Mouse (Mus musculus) liver, embryonic 14.5 days (tissue): Measurements from ENCODE around the gene Ccdc28b. TPM values are rescaled to one million over a fixed set of nuclear protein-coding genes. Genes with fewer than 3 reads are reported as not detected.

Experiments used
- ATAC-seq: fragments of 200-750 bp; cut with Nextera tagmentation; 2 replicates; pipeline ENCODE4 v1.8.0; 2017; ENCODE audit warnings: moderate number of reproducible peaks, mild to moderate bottlenecking, moderate library complexity; ENCODE audit not compliant: insufficient read depth
- DNase-seq, 3 experiments: peaks; one replicate each; pipeline ENCODE4 v3.0.0-alpha.2; 2012 to 2013; ENCODE audit warnings: low read depth in 3 of 3, low spot score in 3 of 3
- H3K27ac ChIP-seq: fragments of 300-500 bp; sonication (generic); 2 replicates; pipeline ENCODE4 v1.5.1; 2014; ENCODE audit warnings: moderate library complexity, mild to moderate bottlenecking, control low read depth, inconsistent platforms
- H3K27me3 ChIP-seq: fragments of 300-500 bp; sonication (generic); 2 replicates; pipeline ENCODE4 v1.6.1; 2014; ENCODE audit warnings: mild to moderate bottlenecking, low read length, moderate library complexity; ENCODE audit not compliant: control insufficient read depth, insufficient read depth
- H3K36me3 ChIP-seq: fragments of 300-500 bp; sonication (generic); replicated peaks from 2 replicates; pipeline ENCODE4 v1.6.1; 2014; ENCODE audit warnings: low read depth; ENCODE audit not compliant: control insufficient read depth, insufficient read depth
- H3K4me1 ChIP-seq, 2 experiments: fragments of 200-500 bp in 1 of 2; fragments of 300-500 bp in 1 of 2; sonication (generic) in 1 of 2; replicated peaks; 2 replicates each; pipeline ENCODE4 v1.6.1; 2012 to 2014; ENCODE audit warnings: antibody characterized with exemption in 1 of 2, inconsistent platforms in 1 of 2, low read length in 1 of 2; ENCODE audit not compliant: control insufficient read depth in 2 of 2, insufficient read depth in 2 of 2
- H3K4me2 ChIP-seq: fragments of 300-500 bp; sonication (generic); 2 replicates; pipeline ENCODE4 v1.6.1; 2014; ENCODE audit warnings: low read depth, mild to moderate bottlenecking, control low read depth, moderate library complexity
- H3K4me3 ChIP-seq, 2 experiments: fragments of 200-500 bp in 1 of 2; fragments of 300-500 bp in 1 of 2; sonication (generic) in 1 of 2; 2 replicates each; pipeline ENCODE4 v1.5.1; 2012 to 2014; ENCODE audit warnings: low read depth in 2 of 2, low read length in 2 of 2, mild to moderate bottlenecking in 2 of 2, control low read depth in 1 of 2, inconsistent platforms in 1 of 2, moderate library complexity in 1 of 2; ENCODE audit not compliant: insufficient read depth in 1 of 2
- H3K9ac ChIP-seq: fragments of 300-500 bp; sonication (generic); replicated peaks from 2 replicates; pipeline ENCODE4 v1.6.1; 2014; ENCODE audit warnings: mild to moderate bottlenecking, control low read depth, moderate library complexity
- H3K9me3 ChIP-seq: fragments of 300-500 bp; sonication (generic); 2 replicates; pipeline ENCODE4 v1.6.1; 2016; ENCODE audit warnings: low read length, mixed read lengths; ENCODE audit not compliant: control insufficient read depth
- CTCF ChIP-seq: IDR thresholded peaks from 2 replicates; pipeline ENCODE4 v1.5.1; 2016; ENCODE audit warnings: antibody characterized with exemption, low read depth, control low read depth
- EP300 ChIP-seq: IDR thresholded peaks from 2 replicates; pipeline ENCODE4 v1.6.1; 2016; ENCODE audit warnings: antibody characterized with exemption, low read depth
- WGBS: fragments of 180-500 bp; shearing (Covaris S2); extraction: QIAGEN DNeasy Blood & Tissue Kit; methylation state at CpG from one replicate; pipeline ENCODE4 v1.1.7; 2014; ENCODE audit not compliant: insufficient replicate concordance; 5-methylcytosine and 5-hydroxymethylcytosine counted together
- polyA plus RNA-seq, 2 experiments: library from polyadenylated mRNA; depleted of rRNA in 1 of 2; stranded (reverse) in 1 of 2; unstranded in 1 of 2; fragments of >200 nt; fragmentation: Nextera tagmentation in 1 of 2; extraction: Ambion mirVana in 1 of 2; gene quantifications; 2 replicates each; pipeline versions ENCODE4 v1.2.1 to v1.2.3; 2012 to 2014

Gene Ccdc28b
- polyA plus RNA-seq, 2 experiments = 11.0 to 12.0 TPM

DNA sequence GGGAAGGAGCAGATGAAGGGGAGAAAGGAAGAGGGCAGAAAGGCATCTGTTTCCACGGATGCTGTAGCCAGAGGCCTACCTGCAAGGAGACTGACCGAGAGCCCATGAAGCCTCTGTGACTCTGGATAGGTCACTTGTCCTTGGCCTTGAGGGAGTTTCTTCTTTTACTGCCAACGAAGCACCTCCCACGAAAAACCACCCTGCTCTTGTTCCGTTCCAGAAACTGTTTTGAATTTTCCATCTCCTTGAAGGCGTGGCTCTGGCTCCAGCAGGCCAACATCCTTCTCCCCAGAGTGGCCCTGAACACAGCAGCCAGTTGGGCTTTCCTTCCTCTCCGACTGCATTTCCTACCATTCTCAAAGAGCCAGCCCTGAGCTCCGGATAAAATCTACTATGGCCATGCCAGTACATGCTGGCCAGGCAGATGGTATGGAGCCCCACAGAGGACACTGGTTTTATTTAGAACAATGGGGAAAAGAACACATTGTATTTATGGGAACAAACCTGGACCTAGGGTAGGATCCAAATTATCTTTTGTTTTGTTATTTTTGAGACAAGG lies 2.4 kb downstream of the Ccdc28b start:
- no peak overlapping the region for H3K9ac ChIP-seq
- no peaks in the 10 kb centered on the region for H3K27me3 ChIP-seq
- no peak overlapping the region for H3K4me3 ChIP-seq
- H3K9me3 ChIP-seq = no peaks in the 10 kb centered on the region
- ATAC-seq (no peak), DNase-seq (no peak)
- H3K4me2 ChIP-seq = no peak overlapping the region
- H3K36me3 ChIP-seq = no peaks in the 10 kb centered on the region; the same call in 1 of the 2 replicates
- TF ChIP-seq CTCF = no peak
- TF ChIP-seq EP300 = no peak
- WGBS = 71% methylated on average over 8 of the region's 8 CpGs
- no peak overlapping the region for H3K27ac ChIP-seq
- peaks cover 25 to 30% of the 10 kb centered on the region in 2 experiments for H3K4me1 ChIP-seq

DNA sequence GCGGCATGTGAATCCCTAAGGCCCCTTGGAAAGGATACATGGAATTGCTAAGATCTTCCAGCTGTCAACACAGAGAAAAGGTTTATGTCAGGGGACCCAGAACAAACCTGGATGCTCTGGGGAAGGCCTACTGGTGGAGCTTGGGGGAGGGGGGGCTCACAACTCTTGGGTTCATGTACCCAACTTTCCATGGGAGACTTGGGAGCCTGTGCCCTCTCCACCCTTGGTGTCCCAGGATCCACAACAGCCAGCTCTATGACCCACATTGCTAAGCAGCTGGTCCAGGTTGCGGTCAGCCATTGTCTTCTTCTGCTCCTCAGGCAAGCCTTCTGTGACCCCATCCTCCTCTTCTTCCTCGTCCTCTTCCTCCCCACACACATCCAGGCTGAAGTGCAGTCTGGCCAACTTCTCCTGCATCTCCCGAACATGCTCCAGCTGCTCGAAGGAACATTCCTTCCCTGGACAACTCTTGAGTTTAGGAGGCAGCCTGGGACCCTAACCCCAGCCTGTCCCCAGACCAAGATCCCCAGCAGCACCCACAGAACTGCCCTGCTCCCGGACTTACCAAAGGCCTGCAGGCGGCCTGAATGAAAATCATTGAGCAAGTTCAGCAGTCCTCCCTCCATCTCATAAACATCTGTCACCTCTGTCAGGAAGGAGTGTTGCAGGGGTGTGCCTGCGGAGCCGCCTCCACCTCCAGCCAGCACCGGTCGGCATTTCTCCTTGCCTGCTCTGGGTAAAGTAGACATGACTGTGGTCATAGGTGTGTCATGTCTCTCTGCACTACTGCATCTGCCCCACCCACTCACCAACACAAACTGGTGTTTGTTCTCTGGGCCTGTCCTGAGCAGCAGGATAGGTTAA lies 3.1 kb downstream of the Ccdc28b start:
- H3K4me3 ChIP-seq = no peak overlapping the region

DNA sequence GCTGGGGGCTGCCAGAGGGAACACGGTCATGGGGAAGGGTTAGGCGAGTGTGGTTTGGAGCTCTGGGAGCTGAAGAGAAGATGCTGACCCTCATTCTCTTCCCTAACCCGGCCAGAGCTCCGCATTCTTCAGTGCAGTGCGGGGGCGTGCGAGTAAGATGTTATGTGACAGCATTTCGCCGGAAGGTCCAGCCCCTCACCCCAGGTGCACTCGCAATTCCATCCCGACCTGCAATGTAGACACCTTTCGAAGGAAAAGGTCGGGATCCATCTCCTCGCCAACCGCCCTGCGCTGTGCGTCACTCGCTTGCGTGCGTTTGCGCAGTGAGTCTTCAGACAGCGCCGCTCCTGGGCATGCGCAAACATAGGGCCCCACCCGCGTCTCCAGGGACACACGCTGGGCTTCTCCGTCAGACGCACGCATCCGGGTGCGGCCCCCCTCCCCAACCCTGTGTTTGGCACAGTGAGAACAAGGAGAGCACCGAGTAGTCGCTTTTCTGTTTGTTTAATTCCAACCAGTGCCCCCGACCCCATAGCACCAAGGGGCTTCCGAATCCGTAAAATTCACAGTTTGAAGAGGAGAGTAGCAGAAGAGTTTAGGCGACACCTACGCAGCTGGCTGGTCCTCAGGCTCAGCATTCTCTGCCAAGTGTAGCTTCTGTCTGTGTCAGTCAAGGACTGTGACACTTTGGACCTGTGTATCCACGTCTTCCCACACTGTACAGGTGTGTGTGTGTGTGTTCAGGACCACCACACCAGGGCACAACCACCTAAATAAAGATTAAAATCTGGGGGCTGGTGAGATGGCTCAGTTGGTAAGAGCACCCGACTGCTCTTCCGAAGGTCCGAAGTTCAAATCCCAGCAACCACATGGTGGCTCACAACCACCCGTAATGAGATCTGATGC lies 4.7 kb downstream of the Ccdc28b start, which contains the start of gene Iqcc:
Gene Iqcc (minus strand): TSS at position 314 of the 906 bp plus-strand sequence.
- TF ChIP-seq CTCF (peak; percentile 58; the same call in 1 of the 2 replicates), EP300 (no peak)
- Histone ChIP-seq H3K9ac (peak within 1 kb of the TSS; percentile 86), H3K4me2 (peak within 1 kb of the TSS; percentile 91), H3K36me3 (no peaks in the 10 kb centered on the region; the same call in 1 of the 2 replicates), H3K4me3 (peak within 1 kb of the TSS; percentile 80 to 87), H3K9me3 (no peaks in the 10 kb centered on the region), H3K27ac (peak within 1 kb of the TSS; percentile 46), H3K4me1 (peaks cover 12 to 16% of the 10 kb centered on the region in 2 experiments), H3K27me3 (no peaks in the 10 kb centered on the region)
- ATAC-seq = peak; percentile 87
- WGBS = 4% methylated on average over 43 of the region's 44 CpGs
- DNase-seq = peak; percentile 76 to 81 (median 77)

More for the DNA sequence above, 3.1 kb downstream of the Ccdc28b start:
- ATAC-seq (no peak), DNase-seq (no peak)
- Histone ChIP-seq H3K27ac (no peak overlapping the region), H3K27me3 (no peaks in the 10 kb centered on the region), H3K4me1 (peaks cover 25 to 29% of the 10 kb centered on the region in 2 experiments), H3K9ac (no peak overlapping the region), H3K9me3 (no peaks in the 10 kb centered on the region), H3K4me2 (no peak overlapping the region), H3K36me3 (no peaks in the 10 kb centered on the region; the same call in 1 of the 2 replicates)
- 80% methylated on average over 11 of the region's 11 CpGs for WGBS
- TF ChIP-seq CTCF (no peak), EP300 (no peak)

DNA sequence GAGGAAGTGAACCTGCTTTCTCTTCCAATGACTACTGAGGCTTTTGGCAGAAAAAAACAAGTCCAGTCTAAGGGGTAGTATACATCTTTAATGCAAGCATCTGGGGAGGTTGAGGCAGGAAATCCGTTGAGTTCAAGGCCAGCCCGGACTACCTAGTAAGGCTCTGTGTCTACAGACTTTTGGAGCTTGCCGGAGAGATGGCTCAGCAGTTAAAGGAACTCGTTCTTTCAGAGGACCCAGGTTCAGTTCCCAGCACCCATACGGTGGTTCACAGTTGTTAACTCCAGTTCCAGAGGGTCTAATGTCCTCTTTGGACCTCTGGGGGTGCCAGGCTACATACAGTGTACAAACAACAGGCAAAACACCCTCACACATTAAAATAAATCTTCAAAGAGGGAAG lies 5.7 kb downstream of the Ccdc28b start:
- Histone ChIP-seq H3K27me3 (no peaks in the 10 kb centered on the region), H3K9me3 (no peaks in the 10 kb centered on the region), H3K9ac (peak overlapping the region; percentile 86), H3K4me3 (peak overlapping the region; percentile 80 to 87), H3K4me2 (peak overlapping the region; percentile 91), H3K4me1 (peaks cover 9 to 13% of the 10 kb centered on the region in 2 experiments), H3K36me3 (no peaks in the 10 kb centered on the region; the same call in 1 of the 2 replicates), H3K27ac (no peak overlapping the region)
- DNase-seq (no peak), ATAC-seq (no peak)
- TF ChIP-seq EP300 = no peak
- no peak for TF ChIP-seq CTCF
- 86% methylated on average over 5 of the region's 5 CpGs for WGBS
